Mouse (Mus musculus) embryonic stem cell, embryonic (primary cell): ENCODE measurements around the gene Pdgfa.

Experiments used
- CTCF ChIA-PET, 4 experiments: fragments of 300-600 bp in 2 of 4; fragments of 350-600 bp in 2 of 4; sonication (Branson Sonifier 250); formaldehyde crosslinking; loops; one replicate each; lab custom pipeline; 2022; ENCODE audit warnings: inconsistent platforms in 2 of 4; lab: Charles Lee
- POLR2A ChIA-PET, 4 experiments: fragments of 300-600 bp in 2 of 4; fragments of 350-600 bp in 2 of 4; sonication (Branson Sonifier 250); formaldehyde crosslinking; loops; one replicate each; lab custom pipeline; 2022; ENCODE audit warnings: antibody characterized with exemption in 4 of 4, inconsistent platforms in 1 of 4; lab: Charles Lee

Pdgfa gene

DNA sequence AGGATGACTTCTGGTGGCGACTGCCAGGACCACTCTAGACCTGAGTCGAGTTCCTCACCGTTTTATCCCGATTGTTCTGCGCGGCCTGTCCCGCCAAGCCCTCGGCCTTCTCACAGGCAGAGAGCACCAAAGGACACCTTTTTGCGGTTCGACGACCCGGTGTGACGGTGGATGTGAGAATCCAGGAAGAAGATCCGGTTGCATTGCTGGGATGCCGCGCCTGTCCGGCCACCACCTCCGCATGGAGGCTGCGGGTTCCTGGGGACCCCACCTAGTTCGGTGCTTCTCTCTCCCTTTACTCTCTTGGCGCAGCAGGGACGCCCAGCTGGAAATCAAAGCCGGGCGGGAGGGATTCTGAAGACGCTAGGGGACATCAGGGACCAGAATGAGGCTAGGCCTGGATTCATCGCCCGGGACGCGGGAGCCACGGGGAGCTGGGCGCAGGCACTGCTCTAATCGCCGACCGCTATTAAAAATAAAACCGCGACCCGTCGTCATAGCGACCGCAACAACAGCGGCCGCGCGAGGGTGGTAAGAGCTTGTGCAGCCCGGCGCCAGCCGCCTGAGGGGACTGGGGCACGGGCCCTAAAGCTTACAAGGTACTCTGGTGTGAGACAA is at the start of gene Pdgfa:
Gene Pdgfa, minus strand, starts transcription at position 200 of the 618 bp plus-strand sequence.
- POLR2A ChIA-PET = interaction anchor here (0.6 to 7.5 kb wide), 81 partner anchors 8 to 1211 kb away, joined by 3 to 110 read pairs (median 4); partner anchors contain the start of genes Get4 (in 2 of the 4), Prkar1b (in 2 of the 4), Adap1 (in 1 of the 4) and Dnaaf5 (in 1 of the 4)

DNA sequence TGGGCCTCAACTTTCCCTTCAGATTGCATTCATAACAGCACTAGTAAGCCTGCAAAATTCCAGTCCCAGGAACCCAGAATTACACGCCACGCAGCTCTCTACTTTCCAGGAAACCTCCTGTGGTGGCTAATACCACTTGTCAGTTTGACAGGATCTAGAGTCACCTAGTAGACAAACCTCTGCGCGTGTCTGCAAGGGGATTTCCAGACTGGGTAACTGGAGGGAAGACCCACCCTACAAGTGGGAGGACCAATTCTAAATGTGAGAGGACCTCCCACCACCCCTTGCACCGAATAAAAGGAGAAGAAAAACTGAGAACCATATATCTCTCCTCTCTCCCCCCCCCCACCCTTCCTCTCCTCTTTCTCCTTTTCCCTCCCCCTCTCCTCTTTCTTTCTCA is 49.5 kb upstream of the Pdgfa start:
- CTCF ChIA-PET = no interaction called here

More for the DNA sequence above, at the start of gene Pdgfa:
- CTCF ChIA-PET = interaction anchor here (0.6 to 2.4 kb wide), 9 partner anchors 10 to 347 kb away, joined by 3 to 11 read pairs (median 3); no protein-coding TSS in a partner anchor

DNA sequence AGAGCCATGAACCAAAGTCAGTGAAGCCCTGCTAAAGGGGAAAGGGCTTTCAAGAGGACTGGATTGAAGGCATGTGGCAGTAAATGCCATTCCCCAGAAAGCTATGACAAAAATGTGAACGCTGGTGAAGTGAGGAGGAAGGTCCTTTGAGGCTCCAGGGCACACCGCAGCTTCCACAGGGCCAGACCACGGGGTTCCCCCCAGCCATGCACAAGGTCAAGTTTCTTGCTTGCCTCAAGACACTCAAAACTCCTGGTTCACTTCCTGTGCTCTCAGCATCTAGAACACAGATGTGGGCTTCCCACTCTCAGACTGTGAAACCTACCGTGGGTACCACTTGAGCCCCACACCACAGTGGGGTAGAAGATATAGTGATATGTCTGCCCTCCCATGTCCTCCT is 46.4 kb upstream of the Pdgfa start:
- ChIA-PET CTCF (no interaction called here), POLR2A (no interaction called here)

More for the DNA sequence above, 49.5 kb upstream of the Pdgfa start:
- POLR2A ChIA-PET = interaction anchor here in 1 of 4 experiments (0.6 to 1.1 kb wide), 3 partner anchors 13 to 59 kb away, joined by 4 to 6 read pairs (median 5); no protein-coding TSS in a partner anchor

DNA sequence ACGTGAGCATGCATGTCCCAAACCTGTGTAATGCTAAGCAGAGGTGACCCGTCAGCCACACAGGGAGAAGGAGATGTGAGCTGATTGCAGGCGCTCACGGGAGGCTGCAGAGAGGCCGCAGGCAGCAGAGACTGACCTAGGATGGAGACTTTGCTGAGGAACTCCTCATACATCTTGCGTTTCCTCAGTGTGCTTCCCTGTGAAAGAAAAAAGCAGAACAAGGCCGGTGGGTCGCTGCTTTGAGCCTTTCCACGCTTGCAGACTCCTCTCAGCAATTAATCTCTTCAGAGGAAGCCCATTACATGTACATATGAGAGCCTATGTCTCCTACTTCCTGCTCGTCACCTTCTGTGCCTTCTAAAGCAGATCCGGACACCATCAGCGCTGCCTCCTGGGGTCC is 45.1 kb upstream of the Pdgfa start:
- ChIA-PET CTCF (no interaction called here), POLR2A (no interaction called here)

DNA sequence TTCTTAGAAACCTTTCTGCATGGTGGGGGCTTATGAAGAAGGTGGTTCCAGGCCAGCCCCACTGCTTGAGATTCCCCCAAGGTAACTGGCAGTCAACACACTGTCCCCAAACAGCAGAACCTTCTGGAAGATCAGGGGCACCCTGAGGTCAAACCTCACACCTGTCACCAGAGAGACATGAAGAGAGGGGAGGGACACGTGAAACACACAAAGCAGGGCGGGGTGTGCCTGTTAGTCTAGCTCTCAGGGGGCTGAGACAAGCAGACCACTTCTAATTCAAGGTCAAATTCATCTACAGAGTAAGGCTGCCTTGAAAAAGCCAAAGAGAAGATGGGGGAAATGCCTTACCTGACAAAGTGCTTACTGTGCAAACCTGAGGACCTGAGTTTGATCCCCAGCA is 38.0 kb upstream of the Pdgfa start:
- CTCF ChIA-PET = interaction anchor here in 2 of 4 experiments (0.6 to 1.9 kb wide), 4 partner anchors 40 to 309 kb away, joined by 3 to 6 read pairs (median 4); no protein-coding TSS in a partner anchor
- POLR2A ChIA-PET = interaction anchor here in 3 of 4 experiments (1.0 to 3.2 kb wide), 11 partner anchors 11 to 216 kb away, joined by 3 to 39 read pairs (median 6); partner anchors contain the start of genes Pdgfa (in 2 of the 3) and Get4 (in 1 of the 3)

DNA sequence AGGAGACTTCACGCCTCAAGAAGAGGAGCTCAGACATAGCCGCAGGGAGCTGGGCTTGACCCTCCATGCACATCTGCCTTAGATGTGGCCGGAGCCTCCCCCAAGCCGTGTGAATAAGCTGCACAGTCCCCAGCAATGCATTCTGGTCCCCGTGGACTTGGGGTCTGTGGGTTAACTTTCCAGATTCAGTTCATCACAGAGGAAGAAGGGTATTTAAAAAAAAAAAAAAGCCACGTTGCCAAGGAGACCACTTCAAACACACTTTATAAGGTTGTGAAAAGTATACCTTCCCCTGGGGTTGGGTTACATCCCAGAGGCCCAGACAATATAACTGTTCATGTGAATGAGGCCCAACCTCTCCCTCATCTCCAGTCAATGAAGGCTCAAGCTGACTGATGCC is 37.6 kb upstream of the Pdgfa start:
- ChIA-PET CTCF (interaction anchor here in 3 of 4 experiments (0.6 to 1.9 kb wide), 6 partner anchors 39 to 375 kb away, joined by 3 to 6 read pairs (median 4); no protein-coding TSS in a partner anchor), POLR2A (interaction anchor here in 3 of 4 experiments (0.5 to 3.2 kb wide), 16 partner anchors 10 to 546 kb away, joined by 3 to 39 read pairs (median 6); partner anchors contain the start of genes Pdgfa (in 2 of the 3) and Get4 (in 1 of the 3))

DNA sequence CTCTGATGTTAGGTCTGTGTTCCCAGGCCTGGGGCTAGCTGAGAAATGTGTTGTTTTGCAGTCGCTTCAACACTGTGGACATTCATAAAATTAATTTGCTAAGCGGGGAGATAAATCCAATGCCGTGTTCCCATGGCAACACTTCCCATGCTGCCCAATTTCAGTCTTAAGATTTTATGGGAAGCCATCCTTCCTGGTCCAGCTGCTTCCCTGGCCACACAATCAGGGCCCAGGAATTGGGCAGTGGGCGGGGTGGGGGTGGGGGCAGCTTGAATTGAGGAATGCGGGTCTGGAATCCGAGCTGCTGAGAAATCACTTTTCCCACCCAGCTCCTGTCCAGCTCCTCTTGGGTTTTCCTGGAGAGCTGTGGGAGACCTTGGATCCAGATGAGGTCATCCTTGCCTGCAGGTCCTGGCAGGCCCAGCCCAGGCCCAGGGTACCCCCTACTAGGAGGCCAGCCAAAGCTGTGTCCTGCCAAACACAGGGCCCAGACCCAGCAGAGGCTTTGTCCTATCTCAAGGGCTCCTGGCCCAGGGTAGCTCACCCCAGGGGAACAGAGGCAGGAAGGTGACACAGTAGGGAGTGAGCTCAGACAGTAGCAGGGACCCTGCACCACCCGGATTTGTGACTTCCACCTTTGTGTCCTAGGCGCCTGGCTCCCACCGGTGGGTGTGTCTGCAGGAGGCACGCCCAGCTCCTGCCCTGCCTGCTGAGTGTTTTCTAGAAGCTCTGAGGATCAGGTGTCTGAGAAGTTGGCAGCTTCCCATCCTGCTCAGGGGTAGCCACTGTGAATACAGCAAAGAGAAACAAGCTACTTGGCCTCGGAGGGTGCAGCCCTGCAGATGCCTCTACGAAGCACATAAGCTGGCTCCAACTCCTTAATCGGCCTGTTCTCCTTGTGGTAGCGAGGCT is 36.5 kb upstream of the Pdgfa start:
- ChIA-PET CTCF (interaction anchor here (0.6 to 1.9 kb wide), 10 partner anchors 9 to 374 kb away, joined by 3 to 6 read pairs (median 4); no protein-coding TSS in a partner anchor), POLR2A (interaction anchor here (0.5 to 3.2 kb wide), 29 partner anchors 9 to 222 kb away, joined by 3 to 39 read pairs (median 5); partner anchors contain the start of genes Pdgfa (in 2 of the 4), Dnaaf5 (in 1 of the 4), Get4 (in 1 of the 4) and Prkar1b (in 1 of the 4))

DNA sequence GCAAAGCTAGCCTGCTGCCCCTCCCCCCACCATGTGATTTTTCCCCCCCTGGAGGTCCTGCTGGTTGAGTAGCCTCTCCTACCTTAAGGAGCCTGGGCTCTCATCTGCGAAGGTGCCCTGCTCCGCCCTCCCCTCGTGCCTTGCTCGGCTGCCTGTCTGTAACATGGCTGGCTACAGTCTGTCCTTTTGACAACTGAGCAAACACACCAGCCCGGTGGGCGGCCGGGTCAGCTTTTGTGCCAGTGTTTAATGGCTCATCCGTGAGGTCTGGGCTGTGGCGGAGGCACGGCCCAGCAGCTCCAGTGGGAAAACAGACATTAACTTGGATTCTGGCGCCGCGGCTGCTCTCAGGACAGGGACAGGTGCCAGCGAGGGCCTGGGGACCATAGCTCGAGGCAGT is 30.4 kb upstream of the Pdgfa start:
- POLR2A ChIA-PET = interaction anchor here in 3 of 4 experiments (0.5 to 2.2 kb wide), 7 partner anchors 12 to 1948 kb away, joined by 3 to 9 read pairs (median 6); partner anchors contain the start of gene Pdgfa (in 2 of the 3)
- CTCF ChIA-PET = interaction anchor here in 2 of 4 experiments (0.6 to 1.7 kb wide), 3 partner anchors 57 to 748 kb away, joined by 3 to 11 read pairs (median 5); no protein-coding TSS in a partner anchor

DNA sequence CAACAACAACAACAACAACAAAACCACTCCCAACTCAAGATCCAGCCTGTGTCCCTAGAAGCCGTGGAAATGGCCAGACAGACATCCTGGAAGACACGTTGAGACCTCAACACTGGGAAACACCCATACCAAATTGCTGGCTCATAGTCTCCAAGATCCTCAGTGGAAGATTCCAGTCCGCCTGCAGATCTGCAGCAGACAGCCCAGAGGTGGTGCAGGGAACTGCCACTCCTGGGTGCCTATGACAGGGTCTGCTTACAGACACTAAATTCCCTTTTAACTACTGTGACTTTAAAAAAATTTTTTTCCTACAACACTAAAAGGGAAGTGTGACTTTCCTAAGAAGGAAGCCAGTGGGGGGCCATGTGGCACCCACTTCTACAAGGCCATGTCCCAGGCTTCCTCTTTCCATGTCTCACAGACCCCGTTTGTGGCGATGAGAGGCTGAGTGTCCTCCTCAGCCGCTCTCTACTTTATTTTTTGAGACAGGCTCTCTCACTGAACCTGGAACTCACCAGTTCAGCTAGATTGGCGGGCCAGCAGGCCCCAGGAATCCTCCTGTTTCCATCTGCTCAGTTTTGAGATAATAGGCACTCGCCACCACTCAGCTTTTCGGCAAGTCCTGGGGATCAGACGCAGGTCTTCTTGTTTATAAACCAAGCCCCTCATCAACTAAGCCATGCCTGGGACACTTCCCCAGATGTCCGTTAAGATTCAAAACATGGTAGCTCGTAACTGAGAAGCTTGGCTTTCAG is 27.4 kb upstream of the Pdgfa start:
- POLR2A ChIA-PET = interaction anchor here in 2 of 4 experiments (0.9 to 3.2 kb wide), 7 partner anchors 9 to 313 kb away, joined by 3 to 14 read pairs (median 3); partner anchors contain the start of gene Pdgfa (in 1 of the 2)
- CTCF ChIA-PET = interaction anchor here in 2 of 4 experiments (0.6 to 0.9 kb wide), 2 partner anchors 9 to 227 kb away, joined by 3 read pairs; partner anchors contain the start of gene Get4 (in 1 of the 2)

DNA sequence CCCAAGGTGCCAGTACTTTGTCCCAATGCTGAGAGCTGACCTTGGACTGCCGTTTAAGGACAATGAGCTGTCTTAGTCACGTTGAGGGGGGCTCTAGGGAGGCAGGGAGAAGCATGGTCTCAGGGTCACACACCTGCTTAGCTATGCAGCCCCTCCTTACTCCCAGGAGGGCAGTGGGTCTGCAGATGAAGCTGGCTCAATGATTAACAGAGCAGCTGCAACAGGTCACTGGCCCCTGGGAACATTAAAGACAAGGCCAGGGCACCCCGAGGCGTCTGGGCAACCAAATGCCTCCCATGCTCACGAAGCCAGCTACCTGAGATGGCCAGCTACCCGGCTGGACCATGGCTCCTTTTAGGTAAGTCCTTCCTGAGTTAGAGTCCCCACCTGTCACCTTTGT is 23.4 kb upstream of the Pdgfa start:
- POLR2A ChIA-PET = interaction anchor here in 3 of 4 experiments (0.5 to 2.5 kb wide), 5 partner anchors 13 to 401 kb away, joined by 3 to 11 read pairs (median 3); partner anchors contain the start of genes Pdgfa (in 1 of the 3) and Zfp68 (in 1 of the 3)
- CTCF ChIA-PET = interaction anchor here in 2 of 4 experiments (0.8 to 1.2 kb wide), 2 partner anchors 164 to 1392 kb away, joined by 3 read pairs; no protein-coding TSS in a partner anchor

DNA sequence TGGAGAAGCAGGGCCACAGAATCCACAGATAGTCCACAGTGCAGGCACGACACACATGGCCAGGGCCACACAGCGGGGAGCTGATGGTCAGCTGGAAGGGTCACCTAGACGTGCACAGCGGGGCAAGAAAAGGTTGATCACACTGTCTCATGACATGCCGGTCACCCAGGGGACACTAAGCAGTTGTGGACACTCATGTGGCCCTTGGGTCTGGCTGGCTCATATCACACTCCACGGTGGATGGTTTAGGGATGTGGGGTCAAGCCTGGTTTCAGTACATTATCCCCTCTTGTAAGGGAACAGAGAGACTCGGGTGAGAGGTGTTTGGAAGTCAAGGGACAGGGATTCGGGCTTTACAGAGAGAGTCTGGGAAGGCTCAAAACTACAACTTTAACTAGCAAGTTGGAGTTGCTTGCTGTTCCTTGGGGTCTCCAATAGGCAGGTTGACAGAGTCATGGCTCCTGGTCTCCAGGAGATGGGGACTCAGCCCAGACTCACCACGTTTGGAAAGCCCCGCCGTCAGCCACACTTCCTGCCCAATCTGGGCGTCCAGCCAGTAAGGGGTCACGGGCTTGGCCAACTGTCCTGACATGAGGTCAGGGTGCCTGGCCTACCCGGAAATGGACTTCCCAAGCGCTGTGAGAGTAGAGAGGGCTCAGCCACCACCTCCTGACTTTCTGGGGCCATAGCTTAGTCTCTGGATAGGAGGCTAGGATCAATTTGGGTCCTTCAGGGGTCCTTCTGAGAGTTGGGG is 20.4 kb upstream of the Pdgfa start:
- ChIA-PET POLR2A (interaction anchor here in 1 of 4 experiments (1.0 to 1.4 kb wide), 2 partner anchors 21 kb away, joined by 3 to 4 read pairs; no protein-coding TSS in a partner anchor), CTCF (no interaction called here)

DNA sequence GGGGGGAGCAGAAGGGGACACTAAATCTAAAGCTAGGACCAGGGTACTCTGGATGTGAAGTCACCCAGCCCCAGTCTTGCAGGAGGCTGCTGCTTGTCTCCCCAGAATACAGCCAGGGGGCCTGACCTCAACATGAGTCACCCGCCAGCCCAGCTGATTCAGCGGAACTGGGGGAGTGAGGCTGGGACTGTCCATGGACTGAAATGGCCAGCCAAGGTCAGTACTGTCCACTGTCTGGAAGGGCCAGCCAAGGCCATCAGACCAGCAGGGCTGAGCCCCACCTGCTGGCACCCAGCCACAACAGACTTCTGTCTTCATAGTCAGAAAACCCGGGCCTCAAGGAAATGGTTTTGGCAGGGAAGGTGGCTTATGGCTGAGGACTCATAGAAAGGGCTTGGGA is 17.9 kb upstream of the Pdgfa start:
- POLR2A ChIA-PET = no interaction called here
- CTCF ChIA-PET = no interaction called here

DNA sequence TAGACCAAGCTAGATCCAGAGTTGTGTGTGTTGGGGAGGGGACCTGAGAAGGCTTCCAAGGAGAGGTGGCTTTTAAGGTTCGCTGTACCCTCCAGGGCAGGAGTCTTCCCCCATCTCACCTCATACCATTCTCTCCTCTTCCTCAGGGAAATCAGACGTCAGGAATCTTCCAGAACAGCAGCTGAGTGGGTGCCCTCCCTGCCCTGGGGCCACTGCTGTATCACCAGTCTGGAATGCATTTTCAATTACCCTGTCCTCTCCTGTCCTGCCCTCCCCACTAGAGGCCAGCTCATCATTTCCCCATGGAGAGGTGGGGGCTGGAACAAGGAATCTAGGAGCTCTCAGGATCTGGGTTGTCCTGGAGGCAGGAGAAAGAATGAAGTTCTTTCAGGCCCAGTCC is 13.5 kb upstream of the Pdgfa start:
- CTCF ChIA-PET = interaction anchor here in 1 of 4 experiments (1.2 kb wide), 1 partner anchor 14 kb away, joined by 3 read pairs; no protein-coding TSS in a partner anchor

DNA sequence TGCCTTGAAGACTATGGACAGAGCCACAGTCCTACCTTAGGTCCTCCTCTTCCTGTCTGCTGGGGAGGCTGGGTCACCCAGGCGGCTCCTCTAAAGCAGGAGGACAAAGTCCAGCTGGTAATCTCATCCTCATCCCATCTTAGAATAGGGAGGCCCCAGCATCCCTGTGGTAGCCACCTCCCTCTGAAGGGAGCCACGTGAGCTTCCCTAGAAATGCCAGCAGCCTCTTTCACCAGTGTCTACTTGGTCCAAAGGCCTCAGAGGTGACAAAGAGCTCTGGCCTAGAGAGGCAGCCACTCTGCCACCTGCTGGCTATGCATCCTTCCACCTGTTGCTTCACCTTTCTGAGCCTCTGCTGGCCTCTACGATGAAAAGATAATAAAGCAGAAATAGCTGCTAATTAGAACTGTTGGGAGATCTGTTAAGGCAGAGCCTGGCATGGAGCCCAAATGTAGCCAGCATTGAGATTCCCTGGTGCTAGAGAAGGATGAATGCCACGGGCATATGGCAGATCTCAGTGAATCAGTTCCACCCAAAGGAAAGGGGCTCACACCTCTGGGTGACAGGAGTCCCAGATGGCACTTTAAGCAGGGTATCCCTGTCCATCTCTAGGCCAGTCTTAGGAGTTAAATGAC is 10.1 kb upstream of the Pdgfa start:
- ChIA-PET POLR2A (interaction anchor here in 3 of 4 experiments (0.8 to 3.1 kb wide), 7 partner anchors 9 to 16 kb away, joined by 3 to 38 read pairs (median 6); partner anchors contain the start of gene Pdgfa (in 2 of the 3)), CTCF (interaction anchor here (0.6 to 2.8 kb wide), 19 partner anchors 10 to 349 kb away, joined by 3 to 19 read pairs (median 4); partner anchors contain the start of gene Pdgfa (in 1 of the 4))

More for the DNA sequence above, 13.5 kb upstream of the Pdgfa start:
- POLR2A ChIA-PET = interaction anchor here in 2 of 4 experiments (0.7 to 2.1 kb wide), 4 partner anchors 12 to 19 kb away, joined by 4 to 7 read pairs (median 4); no protein-coding TSS in a partner anchor

DNA sequence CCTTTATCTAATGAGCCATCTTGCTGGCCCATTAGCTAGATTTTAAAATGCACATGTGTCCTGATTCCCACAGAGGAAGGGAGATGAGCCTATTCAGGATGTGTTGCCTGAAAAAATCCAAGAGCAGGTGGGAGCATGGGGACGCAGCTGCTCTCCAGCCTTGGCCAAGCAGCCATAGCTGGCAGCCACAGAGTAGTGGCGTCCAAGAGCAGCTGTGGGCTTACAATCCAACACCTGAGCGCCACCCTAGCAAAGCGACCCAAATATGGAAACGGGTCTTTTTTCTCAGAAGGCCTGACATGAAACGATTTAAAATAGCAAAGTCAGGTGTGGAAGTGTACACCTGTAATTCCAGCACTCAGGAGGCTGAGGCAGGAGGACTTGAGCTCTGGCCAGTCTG is 7.4 kb upstream of the Pdgfa start:
- ChIA-PET POLR2A (interaction anchor here in 1 of 4 experiments (0.5 to 2.6 kb wide), 5 partner anchors 8 to 193 kb away, joined by 3 to 14 read pairs (median 6); partner anchors contain the start of gene Pdgfa), CTCF (interaction anchor here in 1 of 4 experiments (1.3 kb wide), 1 partner anchor 156 kb away, joined by 3 read pairs; no protein-coding TSS in a partner anchor)
